Mouse (Mus musculus) small intestine, adult 2 months (tissue): Measurements from ENCODE around the gene Tefm.

Source experiments
- CTCF ChIP-seq: fragments of 200-500 bp; IDR thresholded peaks from 2 replicates; pipeline ENCODE4 v1.5.1; 2012; ENCODE audit warnings: low read depth, mild to moderate bottlenecking, control low read depth, inconsistent platforms, low read length, moderate library complexity, mixed read lengths; ENCODE audit not compliant: insufficient replicate concordance, insufficient read length; ENCODE audit errors: extremely low read depth
- POLR2A ChIP-seq: fragments of 200-500 bp; IDR thresholded peaks from 2 replicates; pipeline ENCODE4 v1.6.1; 2012; ENCODE audit warnings: low read depth, mild to moderate bottlenecking, control low read depth, inconsistent platforms, low read length, moderate library complexity

- TF ChIP-seq CTCF, result no peak
- TF ChIP-seq POLR2A, result no peak
Observed at GRCm38 (mm10) chr11:80132050-80132449, 9.9 kb downstream of the Tefm start.
